Mouse (Mus musculus): ENCODE data around the gene Acox3.

The Acox3 gene

GRCm38 (mm10) chr5:35582445-35583220, at the start of gene Acox3:
Acox3 (plus strand) TSS chr5:35583040.
- DNase-seq (ENCODE audit: low read depth, low spot score): peak; percentile 94

GRCm38 (mm10) chr5:35536271-35536670, 46.6 kb upstream of the Acox3 start:
- no peak for DNase-seq (ENCODE audit: low read depth, low spot score)

- DNase-seq (ENCODE audit: low read depth, low spot score): no peak
Observed at GRCm38 (mm10) chr5:35537474-35537873, 45.4 kb upstream of the Acox3 start.

GRCm38 (mm10) chr5:35538022-35538421, 44.8 kb upstream of the Acox3 start:
- no peak for DNase-seq (ENCODE audit: low read depth, low spot score)

GRCm38 (mm10) chr5:35539576-35539975, 43.3 kb upstream of the Acox3 start:
- no peak for DNase-seq (ENCODE audit: low read depth, low spot score)

- no peak for DNase-seq (ENCODE audit: low read depth, low spot score)
Observed at GRCm38 (mm10) chr5:35540555-35540954, 42.3 kb upstream of the Acox3 start.

GRCm38 (mm10) chr5:35541059-35541790, 41.6 kb upstream of the Acox3 start:
- no peak for DNase-seq (ENCODE audit: low read depth, low spot score)

GRCm38 (mm10) chr5:35546127-35546526, 36.7 kb upstream of the Acox3 start:
- no peak for DNase-seq (ENCODE audit: low read depth, low spot score)

GRCm38 (mm10) chr5:35551855-35552837, 30.7 kb upstream of the Acox3 start:
- DNase-seq (ENCODE audit: low read depth, low spot score): no peak

- no peak for DNase-seq (ENCODE audit: low read depth, low spot score)
Observed at GRCm38 (mm10) chr5:35552838-35553539, 29.9 kb upstream of the Acox3 start.

GRCm38 (mm10) chr5:35556393-35556792, 26.4 kb upstream of the Acox3 start:
- DNase-seq (ENCODE audit: low read depth, low spot score): no peak

GRCm38 (mm10) chr5:35557946-35558621, 24.8 kb upstream of the Acox3 start:
- DNase-seq (ENCODE audit: low read depth, low spot score): no peak

GRCm38 (mm10) chr5:35559447-35559846, 23.4 kb upstream of the Acox3 start:
- DNase-seq (ENCODE audit: low read depth, low spot score): no peak

- DNase-seq (ENCODE audit: low read depth, low spot score): no peak
Observed at GRCm38 (mm10) chr5:35562616-35563015, 20.2 kb upstream of the Acox3 start.

GRCm38 (mm10) chr5:35563449-35563848, 19.4 kb upstream of the Acox3 start:
- peak; percentile 56 for DNase-seq (ENCODE audit: low read depth, low spot score)

GRCm38 (mm10) chr5:35565217-35565616, 17.6 kb upstream of the Acox3 start:
- DNase-seq (ENCODE audit: low read depth, low spot score): no peak

GRCm38 (mm10) chr5:35566632-35567031, 16.2 kb upstream of the Acox3 start:
- no peak for DNase-seq (ENCODE audit: low read depth, low spot score)

- no peak for DNase-seq (ENCODE audit: low read depth, low spot score)
Observed at GRCm38 (mm10) chr5:35571546-35571945, 11.3 kb upstream of the Acox3 start.

GRCm38 (mm10) chr5:35574653-35575599, 7.9 kb upstream of the Acox3 start, which contains the start of gene Trmt44:
Trmt44 (minus strand) TSS chr5:35575070.
- DNase-seq (ENCODE audit: low read depth, low spot score): peak; percentile 89
